8 mouse cellular contexts compared by ENCODE assay signal in the genomic region with DNA sequence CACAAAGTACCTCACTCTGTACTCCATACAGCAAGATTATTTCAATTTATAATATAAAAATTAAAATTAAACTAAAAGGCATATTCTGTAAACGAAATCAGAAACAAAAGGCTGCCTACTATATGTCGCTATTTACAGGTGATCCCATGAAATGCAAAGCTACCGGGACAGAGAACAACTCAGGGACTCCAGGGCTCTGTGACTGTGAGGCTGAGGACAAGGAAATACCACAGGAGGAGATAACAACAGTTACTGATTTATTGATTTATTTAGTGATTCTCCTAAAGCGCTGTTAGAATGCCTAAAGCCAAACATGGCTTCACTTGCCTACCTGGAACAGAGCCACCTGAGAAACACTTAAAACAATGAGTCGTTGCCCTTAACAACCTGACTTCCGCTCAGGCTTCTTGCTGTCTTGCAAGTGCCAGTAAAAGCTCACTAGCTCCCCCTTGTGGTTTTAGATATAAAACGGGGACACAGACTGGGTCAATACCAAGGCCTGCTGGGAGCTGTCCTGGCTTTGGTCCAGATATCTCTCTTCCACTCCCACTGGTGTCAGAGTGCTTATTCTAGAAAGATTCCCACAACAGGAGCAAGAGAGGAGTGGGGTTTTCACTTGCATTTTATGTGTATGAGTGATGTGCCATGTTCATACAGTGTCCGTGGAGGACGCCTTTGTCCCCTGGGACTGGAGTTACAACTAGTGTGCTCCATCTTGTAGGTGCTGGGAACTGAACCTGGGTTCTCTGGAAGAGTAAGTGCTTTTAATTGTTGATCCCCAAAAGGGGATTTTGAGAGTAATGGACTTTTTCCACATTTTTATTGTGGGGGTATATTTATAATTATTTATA. TPM values are rescaled to one million over a fixed set of nuclear protein-coding genes. Genes with fewer than 3 reads are reported as not detected.
DNase-seq lines count a peak whose midpoint lies in the region; ATAC-seq and TF ChIP-seq lines count a peak whose summit lies in the region.

No protein-coding gene starts in this region.

- 39% methylated on average over 9 of the region's 9 CpGs for WGBS in forebrain, embryonic 14.5 days
- WGBS in large intestine, adult 2 months = 34% methylated on average over 9 of the region's 9 CpGs
- WGBS in liver, postnatal 0 days (ENCODE audit: insufficient replicate concordance) = 33% methylated on average over 9 of the region's 9 CpGs
- 37% methylated on average over 9 of the region's 9 CpGs for WGBS in neural tube, embryonic 14.5 days

- peaks cover 9 to 14% of the 10 kb centered on the region in 2 experiments; a peak in 3 of 4 replicates for H3K4me1 ChIP-seq in ES-E14 (ENCODE audit: control insufficient read depth in 2 of 2, insufficient read depth in 2 of 2, low read length in 2 of 2, poor library complexity in 1 of 2)
- no peaks in the 10 kb centered on the region for H3K4me1 ChIP-seq in forebrain, embryonic 14.5 days (ENCODE audit: control insufficient read depth, insufficient read depth, low read length)
- H3K4me1 ChIP-seq in liver, postnatal 0 days (ENCODE audit: insufficient read depth) = peaks cover 8% of the 10 kb centered on the region
- 0 out of 2 replicates have a peak, but pooled peaks cover 4% of the 10 kb centered on the region for H3K4me1 ChIP-seq in neural tube, embryonic 14.5 days (ENCODE audit: control insufficient read depth, insufficient read depth, low read length)

- no peaks in the 10 kb centered on the region for H3K9me3 ChIP-seq in ES-E14 (ENCODE audit: control insufficient read depth, insufficient read depth, low read depth, low read length)
- no peaks in the 10 kb centered on the region for H3K9me3 ChIP-seq in forebrain, embryonic 14.5 days (replicated peaks; ENCODE audit: control insufficient read depth, low read length)
- no peaks in the 10 kb centered on the region for H3K9me3 ChIP-seq in liver, postnatal 0 days (ENCODE audit: low read length)
- no peaks in the 10 kb centered on the region for H3K9me3 ChIP-seq in neural tube, embryonic 14.5 days (ENCODE audit: control insufficient read depth, low read length)

- no peaks in the 10 kb centered on the region for H3K36me3 ChIP-seq in ES-E14 (ENCODE audit: control insufficient read depth, insufficient read depth, low read length, poor library complexity, severe bottlenecking)
- no peaks in the 10 kb centered on the region for H3K36me3 ChIP-seq in forebrain, embryonic 14.5 days (ENCODE audit: control insufficient read depth, insufficient read depth, low read length)
- no peaks in the 10 kb centered on the region for H3K36me3 ChIP-seq in liver, postnatal 0 days (replicated peaks; ENCODE audit: insufficient read depth, low read length)
- H3K36me3 ChIP-seq in neural tube, embryonic 14.5 days (ENCODE audit: control insufficient read depth, insufficient read depth, low read length) = no peaks in the 10 kb centered on the region

- no peak for TF ChIP-seq EP300 in liver, postnatal 0 days (IDR thresholded peaks at IDR 0.05; ENCODE audit: low read depth)

- no peaks in the 10 kb centered on the region for H3K27me3 ChIP-seq in forebrain, embryonic 14.5 days (replicated peaks; ENCODE audit: control insufficient read depth, insufficient read depth, low read length)
- no peaks in the 10 kb centered on the region for H3K27me3 ChIP-seq in liver, postnatal 0 days (ENCODE audit: insufficient read depth, low read length)
- no peaks in the 10 kb centered on the region for H3K27me3 ChIP-seq in neural tube, embryonic 14.5 days (ENCODE audit: control insufficient read depth, insufficient read depth, low read length)

- peak; percentile 96 for DNase-seq in ES-E14 (ENCODE audit: low read depth, low spot score)
- peak; percentile 85 for DNase-seq in c-Kit-positive CD71-negative TER-119-negative erythroid progenitor cells, embryonic 14.5 days (ENCODE audit: low read depth)
- DNase-seq in forebrain, embryonic 14.5 days (ENCODE audit: low spot score) = peak; percentile 94
- peak; percentile 62 to 75 for DNase-seq in heart, postnatal 36 days
- peak; percentile 87 for DNase-seq in large intestine, adult 2 months (ENCODE audit: low read depth, low spot score)
- peak; percentile 71 for DNase-seq in liver, postnatal 0 days
- peak; percentile 23 to 56 for DNase-seq in thymus, adult 18-20 months

- ATAC-seq in forebrain, embryonic 14.5 days = peak; percentile 74; the same call in 1 of the 2 replicates
- ATAC-seq in liver, postnatal 0 days = peak; percentile 66
- ATAC-seq in neural tube, embryonic 14.5 days (ENCODE audit: low read depth) = peak; percentile 77; the same call in 1 of the 2 replicates

- H3K4me2 ChIP-seq in forebrain, embryonic 14.5 days (ENCODE audit: low read length) = no peak overlapping the region
- H3K4me2 ChIP-seq in liver, postnatal 0 days (ENCODE audit: low read depth, low read length) = no peak overlapping the region
- no peak overlapping the region for H3K4me2 ChIP-seq in neural tube, embryonic 14.5 days (ENCODE audit: low read depth, low read length)

- H3K4me3 ChIP-seq in ES-E14 (ENCODE audit: insufficient read depth in 1 of 2, low read depth in 1 of 2, low read length in 2 of 2, poor library complexity in 1 of 2, severe bottlenecking in 1 of 2) = no peak overlapping the region
- H3K4me3 ChIP-seq in forebrain, embryonic 14.5 days (ENCODE audit: low read depth, low read length) = no peak overlapping the region
- H3K4me3 ChIP-seq in liver, postnatal 0 days (ENCODE audit: low read depth, low read length) = no peak overlapping the region
- H3K4me3 ChIP-seq in neural tube, embryonic 14.5 days (ENCODE audit: low read depth, low read length) = no peak overlapping the region

- peak overlapping the region; percentile 76 for H3K9ac ChIP-seq in ES-E14 (ENCODE audit: insufficient read depth, low read depth, low read length, poor library complexity, severe bottlenecking)
- no peak overlapping the region for H3K9ac ChIP-seq in forebrain, embryonic 14.5 days (ENCODE audit: low read length)
- H3K9ac ChIP-seq in liver, postnatal 0 days (replicated peaks) = no peak overlapping the region
- no peak overlapping the region for H3K9ac ChIP-seq in neural tube, embryonic 14.5 days (replicated peaks; ENCODE audit: low read depth, low read length)

- intact Hi-C loops in heart, postnatal 36 days (cut with DNase I) = loop anchor here (1.0 to 5.0 kb wide), 3 partner anchors 33 to 243 kb away; no protein-coding TSS in a partner anchor

- in situ Hi-C loops in ES-E14 (cut with MboI; ENCODE audit: low sequenced_read_pairs in 2 of 2, unreplicated experiment in 2 of 2) = no loop called here

- peak overlapping the region; percentile 99 for H3K27ac ChIP-seq in ES-E14 (ENCODE audit: insufficient read depth, low read depth, low read length, poor library complexity, severe bottlenecking)
- no peak overlapping the region for H3K27ac ChIP-seq in forebrain, embryonic 14.5 days (ENCODE audit: low read depth, low read length)
- no peak overlapping the region for H3K27ac ChIP-seq in liver, postnatal 0 days (ENCODE audit: low read depth)
- H3K27ac ChIP-seq in neural tube, embryonic 14.5 days (ENCODE audit: low read depth, low read length) = no peak overlapping the region

- TF ChIP-seq CTCF in liver, postnatal 0 days (IDR thresholded peaks at IDR 0.05; ENCODE audit: low read depth) = peak; percentile 91

TF ChIP-seq in ES-E14, 5 proteins besides CTCF, POLR2A, EP300 and RAD21:
- no peak for TF ChIP-seq CHD2 (IDR thresholded peaks at IDR 0.05; ENCODE audit: low read depth, low read length)
- no peak for TF ChIP-seq ZNF384 (IDR thresholded peaks at IDR 0.05; ENCODE audit: low read depth, low read length)
- no peak for TF ChIP-seq HCFC1 (IDR thresholded peaks at IDR 0.05; ENCODE audit: borderline replicate concordance, insufficient read depth, low read length)
- TF ChIP-seq ZC3H11A (IDR thresholded peaks at IDR 0.05; ENCODE audit: borderline replicate concordance, low read depth, low read length) = no peak
- 0 out of 2 replicates have a peak, but pooled peaks have one; percentile 11 for TF ChIP-seq MAFK (IDR thresholded peaks at IDR 0.05; ENCODE audit: insufficient read depth, low read depth, low read length)

RNA-seq across cellular contexts. Expression of a gene that starts 27.5 kb away (rescaled TPM):
- 51.7 and 95.7 TPM in 2 replicates for total RNA-seq in ES-E14 (2012; rRNA removed)
- 75.1 and 81.1 TPM in 2 replicates for polyA plus RNA-seq in forebrain, embryonic 14.5 days (2014; fragmentation: Nextera tagmentation; extraction: Ambion mirVana)
- total RNA-seq in heart, postnatal 36 days (2021) = 10 to 100 TPM; 10.2 to 10.4 TPM
- polyA plus RNA-seq in large intestine, adult 2 months (2012; rRNA removed) = 23.4 and 28.8 TPM in 2 replicates
- polyA plus RNA-seq in liver, postnatal 0 days (2015; fragmentation: Nextera tagmentation; extraction: Ambion mirVana) = 5.6 and 6.7 TPM in 2 replicates
- polyA plus RNA-seq in neural tube, embryonic 14.5 days (2014; fragmentation: Nextera tagmentation; extraction: Ambion mirVana) = 112 and 129 TPM in 2 replicates

RNA-seq across cellular contexts. Expression of a gene that starts 30.9 kb away (rescaled TPM):
- 72.6 and 112 TPM in 2 replicates for total RNA-seq in ES-E14 (2012; rRNA removed)
- polyA plus RNA-seq in forebrain, embryonic 14.5 days (2014; fragmentation: Nextera tagmentation; extraction: Ambion mirVana) = 5.3 and 6.0 TPM in 2 replicates
- 1 to 10 TPM; 8.3 to 9.5 TPM for total RNA-seq in heart, postnatal 36 days (2021)
- polyA plus RNA-seq in large intestine, adult 2 months (2012; rRNA removed) = 35.1 and 43.9 TPM in 2 replicates
- 8.4 and 8.5 TPM in 2 replicates for polyA plus RNA-seq in liver, postnatal 0 days (2015; fragmentation: Nextera tagmentation; extraction: Ambion mirVana)
- 2.7 and 3.3 TPM in 2 replicates for polyA plus RNA-seq in neural tube, embryonic 14.5 days (2014; fragmentation: Nextera tagmentation; extraction: Ambion mirVana)

RNA-seq across cellular contexts. Expression of a gene that starts 32.5 kb away (rescaled TPM):
- total RNA-seq in ES-E14 (2012; rRNA removed) = 6.2 and 8.4 TPM in 2 replicates
- 9.2 and 11.1 TPM in 2 replicates for polyA plus RNA-seq in forebrain, embryonic 14.5 days (2014; fragmentation: Nextera tagmentation; extraction: Ambion mirVana)
- total RNA-seq in heart, postnatal 36 days (2021) = 10 to 100 TPM; 29.6 TPM
- polyA plus RNA-seq in large intestine, adult 2 months (2012; rRNA removed) = 16.2 and 16.7 TPM in 2 replicates
- 2.8 and 3.1 TPM in 2 replicates for polyA plus RNA-seq in liver, postnatal 0 days (2015; fragmentation: Nextera tagmentation; extraction: Ambion mirVana)
- 1.2 and 8.6 TPM in 2 replicates for polyA plus RNA-seq in neural tube, embryonic 14.5 days (2014; fragmentation: Nextera tagmentation; extraction: Ambion mirVana)

Comparison
In these comparisons a context has a peak if more than half of its experiments do, and no peak if none do; other contexts are left out.
1. DNase-seq: peak in every context shown above with its lines; median percentile 96 in ES-E14; 94 in forebrain, embryonic 14.5 days; 87 in large intestine, adult 2 months; 85 in c-Kit-positive CD71-negative TER-119-negative erythroid progenitor cells, embryonic 14.5 days; 71 in liver, postnatal 0 days; 68 in heart, postnatal 36 days; 40 in thymus, adult 18-20 months.